Mouse (Mus musculus): ENCODE measurements at regions not wholly inside any gene's neighbourhood (a gene's known extent, or its start where the extent isn't known, plus 50 kb on each side); places are given as distances from the start of the nearest gene placed in this dataset.

DNA sequence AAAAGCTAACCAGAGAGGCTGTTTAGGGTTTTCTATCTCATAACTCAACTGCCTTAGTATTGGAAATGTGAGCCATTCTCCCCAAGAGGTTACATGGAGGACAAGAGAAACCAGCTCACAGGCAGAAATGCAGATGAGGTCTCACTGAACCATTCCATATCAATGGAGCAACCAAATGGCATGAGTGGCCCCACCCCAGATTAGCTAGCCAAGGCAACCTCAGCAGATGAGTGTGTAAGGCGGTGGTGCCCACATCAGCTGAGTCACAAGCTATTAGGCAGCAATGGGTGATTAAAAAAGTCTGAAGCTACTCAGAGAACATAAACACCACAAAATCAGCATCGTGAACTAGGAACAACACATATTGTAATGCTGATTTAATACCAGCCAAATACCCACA, 133.2 kb downstream of the Lpin1 start:
- no peak for DNase-seq (ENCODE audit: low spot score in 2 of 2)

DNA sequence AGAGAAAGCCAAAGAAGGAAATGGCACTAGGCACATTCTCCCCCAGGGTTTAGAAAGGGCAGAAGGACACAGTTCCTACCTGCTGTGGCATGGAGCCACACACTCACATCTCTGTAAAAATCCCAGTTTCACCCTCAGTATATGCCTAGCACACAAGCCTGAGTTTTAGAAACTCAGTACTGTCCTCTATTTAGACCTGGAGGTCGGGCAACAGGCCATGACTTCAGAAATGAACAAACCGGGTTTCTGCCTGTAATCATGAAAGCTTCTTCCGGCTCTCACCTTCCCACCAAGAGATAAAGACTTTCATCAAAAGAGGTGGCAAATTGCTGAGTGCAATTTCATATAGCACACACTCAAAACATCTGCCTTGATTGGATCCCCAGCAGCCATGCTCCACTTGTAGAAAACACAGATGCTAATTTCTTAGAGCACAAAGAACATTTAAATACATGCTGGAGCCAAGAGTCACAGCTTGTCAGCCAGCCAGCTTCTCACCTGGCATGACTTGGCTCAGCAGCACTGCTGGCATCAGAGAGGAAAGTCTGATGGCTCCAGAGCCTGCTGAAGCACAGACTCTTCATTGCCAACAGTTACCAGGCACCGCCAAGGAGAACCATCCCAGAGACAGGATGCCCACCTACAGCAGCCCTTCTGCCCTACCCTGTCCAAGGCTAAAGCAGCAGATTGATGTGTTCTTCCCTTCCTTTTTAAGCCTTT, 136.2 kb downstream of the Lpin1 start:
- peak; percentile 5 to 16 for DNase-seq (ENCODE audit: low spot score in 2 of 2)

DNA sequence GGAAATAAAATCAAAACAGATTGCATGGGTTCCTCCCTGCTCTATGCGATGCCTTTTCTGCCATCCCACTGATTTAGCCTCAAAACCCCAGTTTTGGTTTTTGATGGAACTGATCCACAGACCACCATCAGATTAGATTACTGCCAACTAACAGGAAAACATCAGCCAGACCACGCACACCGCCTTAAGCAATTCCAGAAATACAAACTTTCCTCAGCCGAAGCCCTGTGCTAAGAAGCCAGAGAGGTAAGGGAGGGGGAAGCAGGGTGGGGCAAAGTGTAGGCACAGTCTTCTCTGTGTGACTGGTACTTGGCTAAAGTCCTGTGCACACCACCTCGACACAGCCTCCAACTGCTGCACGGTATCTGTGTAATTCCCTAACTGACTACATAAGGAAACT, 153.3 kb downstream of the Lpin1 start:
- DNase-seq (ENCODE audit: low spot score in 2 of 2): no peak

DNA sequence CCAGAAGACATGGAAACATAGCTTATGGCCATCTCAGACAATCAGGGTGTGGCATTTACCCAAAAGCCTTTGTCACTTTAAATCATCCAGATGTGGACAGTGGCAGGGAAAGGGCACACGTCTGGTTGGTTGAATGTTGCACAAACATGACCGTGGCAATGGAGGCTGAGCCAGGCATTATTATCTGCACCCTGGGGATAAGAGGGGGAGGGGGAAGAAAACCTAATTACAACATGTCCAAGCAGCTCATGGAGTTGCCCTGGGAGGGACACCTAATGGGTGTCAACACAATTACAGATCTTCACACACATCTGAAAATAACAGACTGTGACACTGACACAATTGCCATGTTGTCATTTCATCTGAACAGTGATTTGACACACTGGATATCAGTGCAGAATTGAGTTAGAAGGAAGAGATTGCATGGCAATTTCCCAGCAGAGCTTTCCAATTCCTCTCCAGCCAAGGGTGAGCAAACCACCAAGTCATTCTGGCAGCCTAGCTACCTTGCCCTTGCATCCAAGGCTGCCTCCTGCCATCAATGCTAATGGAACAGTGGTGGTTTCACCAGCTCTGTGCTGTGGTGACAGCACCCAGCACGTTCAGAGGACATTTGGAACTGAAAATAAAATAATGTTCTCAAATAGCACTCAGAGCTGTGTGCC, 159.9 kb downstream of the Lpin1 start:
- DNase-seq (ENCODE audit: low spot score in 2 of 2): no peak

DNA sequence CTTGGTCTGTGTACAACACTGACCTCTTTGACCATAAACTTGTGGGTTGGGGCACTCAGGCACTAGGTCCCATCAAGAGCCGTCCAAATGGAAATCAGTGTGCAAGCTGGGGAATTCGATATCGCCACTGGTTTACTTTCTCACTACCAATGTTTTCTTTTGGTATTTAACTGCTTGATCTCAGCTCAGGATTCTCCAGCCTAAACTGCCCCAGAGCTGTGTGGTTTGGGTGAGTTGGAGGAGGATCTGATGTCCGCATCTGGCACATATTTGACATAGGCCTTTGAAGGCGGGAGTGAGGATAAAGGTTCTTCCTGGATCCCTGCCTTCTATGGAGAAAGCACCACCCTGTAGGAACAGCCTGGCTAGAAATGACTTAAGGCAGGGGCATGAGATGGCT, 172.0 kb downstream of the Lpin1 start:
- no peak for DNase-seq (ENCODE audit: low spot score in 2 of 2)

DNA sequence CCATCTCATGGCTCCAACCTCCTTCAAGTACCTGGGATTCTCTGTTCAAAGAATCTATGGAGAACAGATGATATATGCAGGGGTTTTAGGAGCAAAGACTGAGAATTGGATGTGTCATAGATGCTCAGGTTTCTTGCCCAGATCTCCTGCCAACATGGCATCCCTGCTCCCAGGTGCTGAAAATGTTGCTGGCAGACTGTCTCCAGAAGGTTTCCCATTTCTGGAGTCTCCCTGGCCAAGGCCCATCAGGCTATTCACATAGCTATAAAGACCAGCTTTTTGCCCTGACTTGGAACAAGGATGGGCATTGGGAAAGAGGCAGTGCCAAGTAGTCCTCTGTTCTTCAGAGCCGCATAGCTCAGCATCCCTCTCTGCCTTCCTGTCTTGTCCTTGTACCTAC, 173.8 kb downstream of the Lpin1 start:
- no peak for DNase-seq (ENCODE audit: low spot score in 2 of 2)

DNA sequence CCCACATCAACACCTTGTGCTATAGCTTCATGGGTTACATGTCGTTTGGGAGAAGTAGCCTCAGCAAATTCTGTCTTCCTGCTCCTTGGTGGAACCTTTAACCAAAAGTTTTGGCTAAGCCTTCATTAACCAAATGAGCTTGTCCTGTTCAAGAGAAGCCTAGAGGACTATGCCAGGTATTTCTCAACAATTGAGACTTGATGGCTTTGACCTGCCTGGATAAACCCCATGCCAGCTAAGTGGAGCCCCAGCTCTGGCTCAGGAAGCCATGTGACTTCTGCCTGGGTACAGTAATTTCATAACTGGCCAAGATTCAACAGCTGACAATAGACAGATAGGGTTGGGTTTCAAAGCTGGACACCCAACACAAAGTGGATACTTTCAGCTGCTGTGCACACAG, 174.5 kb downstream of the Lpin1 start:
- DNase-seq (ENCODE audit: low spot score in 2 of 2): no peak

DNA sequence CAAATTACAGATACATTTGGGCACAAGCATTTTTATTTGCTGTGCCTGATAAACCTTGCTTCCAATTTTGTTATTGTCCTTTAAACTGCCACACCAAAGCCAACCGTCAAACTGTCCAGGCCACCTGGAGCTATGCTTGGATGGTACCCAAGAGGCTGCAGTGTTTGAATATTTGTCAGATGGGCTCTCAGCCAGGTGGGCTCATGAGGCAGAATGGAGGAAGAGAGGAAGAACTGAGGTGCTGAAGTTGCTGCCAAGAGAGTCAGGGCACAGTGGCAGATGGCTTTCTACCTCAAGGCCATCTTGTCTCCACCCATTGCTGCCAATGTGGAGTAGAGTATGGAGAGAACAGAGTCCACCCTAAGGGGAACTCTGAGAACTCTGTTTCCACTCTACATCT, 176.0 kb downstream of the Lpin1 start:
- DNase-seq (ENCODE audit: low spot score in 2 of 2): no peak

DNA sequence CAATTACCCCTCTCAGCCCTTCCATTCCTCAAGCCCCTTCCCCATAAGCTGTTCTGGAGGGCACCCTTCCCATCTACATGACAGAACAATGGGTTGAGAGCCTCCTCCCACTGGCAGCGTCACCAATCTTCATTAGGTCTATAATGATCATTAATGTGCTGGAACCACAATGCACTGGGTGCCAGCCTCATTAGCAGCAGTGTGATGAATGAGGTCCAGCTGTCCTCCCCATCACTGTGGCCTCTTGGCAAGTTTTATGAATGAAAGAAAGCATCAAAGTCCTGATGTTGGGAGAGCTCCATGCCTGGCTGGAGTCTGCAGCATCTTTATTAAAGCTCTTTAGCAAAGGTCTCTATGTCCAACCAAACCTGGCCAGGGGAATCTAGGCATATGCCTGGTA, 176.5 kb downstream of the Lpin1 start:
- peak in 1 of 2 experiments; percentile 16 for DNase-seq (ENCODE audit: low spot score in 2 of 2)

DNA sequence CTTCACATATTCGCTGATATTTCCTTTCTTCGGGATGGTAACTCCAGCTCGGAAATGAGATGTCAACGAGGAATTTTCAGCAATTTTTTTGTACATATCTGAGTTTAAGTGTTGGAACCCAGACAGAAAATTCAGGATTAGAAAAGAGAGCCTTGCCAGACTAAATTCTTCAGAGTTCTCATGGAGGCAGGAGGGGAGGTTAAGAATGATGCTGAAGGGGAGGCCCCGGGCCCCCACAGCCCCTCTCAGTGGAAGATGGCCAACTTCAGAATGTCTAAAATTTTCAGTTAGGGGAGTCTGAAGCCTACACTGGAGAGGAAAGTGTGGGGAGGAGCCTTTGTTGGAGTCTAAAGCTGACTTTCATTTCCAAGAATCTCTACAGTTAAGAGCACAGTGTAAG, 184.8 kb downstream of the Lpin1 start:
- no peak for DNase-seq (ENCODE audit: low spot score in 2 of 2)

DNA sequence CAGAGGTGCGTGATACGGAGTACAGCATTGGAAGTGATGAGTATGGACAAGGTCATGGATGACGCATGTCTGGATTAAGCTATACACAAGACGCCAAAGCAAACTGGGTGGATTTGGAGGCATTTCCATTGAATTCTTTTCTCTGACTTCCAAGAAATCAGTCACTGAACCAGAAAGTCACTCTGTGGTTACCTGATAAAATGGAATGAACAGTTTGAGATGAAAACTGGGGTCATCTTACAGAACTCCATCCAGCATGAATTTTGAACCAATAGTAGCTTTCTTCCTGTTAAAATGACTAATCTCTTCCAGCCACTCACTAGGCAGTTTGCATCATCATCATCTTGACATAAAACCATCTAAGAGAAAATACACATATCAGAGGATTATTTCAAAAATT, 186.2 kb downstream of the Lpin1 start:
- DNase-seq (ENCODE audit: low spot score in 2 of 2): no peak

DNA sequence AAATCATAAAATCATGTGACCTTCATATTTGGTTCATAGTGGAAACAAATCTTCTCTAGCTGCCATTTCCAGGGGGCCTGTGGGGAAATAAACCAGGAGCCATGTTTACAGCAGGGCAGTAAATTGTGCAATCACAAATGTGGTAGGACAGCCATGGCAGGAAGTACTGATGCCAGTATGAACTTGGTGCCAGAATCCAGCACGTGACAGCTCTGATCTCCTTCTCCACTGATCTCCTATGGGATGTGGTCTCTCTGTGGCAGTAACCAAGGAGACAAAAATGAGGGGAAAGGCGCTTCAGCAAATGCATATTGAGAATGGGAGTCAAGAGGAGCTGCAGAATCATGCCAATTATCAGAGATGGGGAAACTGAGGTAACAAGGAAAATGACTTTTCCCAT, 215.0 kb downstream of the Lpin1 start:
- no peak for DNase-seq (ENCODE audit: low spot score in 2 of 2)

DNA sequence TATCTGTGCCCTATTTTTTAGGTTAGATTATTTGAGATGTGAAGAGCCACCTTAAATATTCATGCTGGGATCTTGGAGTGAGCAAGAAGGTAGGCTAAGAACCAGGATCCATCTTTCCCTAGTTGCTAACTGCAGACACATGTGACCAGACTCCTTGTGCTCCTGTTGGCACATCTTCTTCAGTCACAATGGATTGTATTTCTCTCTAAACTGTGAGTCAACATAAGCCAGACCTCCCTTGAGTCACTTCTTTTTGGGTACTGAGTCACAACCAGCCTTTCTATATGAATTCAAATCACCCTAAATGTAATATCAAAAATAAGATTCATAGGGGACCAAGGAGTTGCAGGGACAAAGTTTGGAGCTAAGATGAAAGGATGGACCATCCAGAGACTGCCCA, 217.9 kb downstream of the Lpin1 start:
- DNase-seq (ENCODE audit: low spot score in 2 of 2): no peak

DNA sequence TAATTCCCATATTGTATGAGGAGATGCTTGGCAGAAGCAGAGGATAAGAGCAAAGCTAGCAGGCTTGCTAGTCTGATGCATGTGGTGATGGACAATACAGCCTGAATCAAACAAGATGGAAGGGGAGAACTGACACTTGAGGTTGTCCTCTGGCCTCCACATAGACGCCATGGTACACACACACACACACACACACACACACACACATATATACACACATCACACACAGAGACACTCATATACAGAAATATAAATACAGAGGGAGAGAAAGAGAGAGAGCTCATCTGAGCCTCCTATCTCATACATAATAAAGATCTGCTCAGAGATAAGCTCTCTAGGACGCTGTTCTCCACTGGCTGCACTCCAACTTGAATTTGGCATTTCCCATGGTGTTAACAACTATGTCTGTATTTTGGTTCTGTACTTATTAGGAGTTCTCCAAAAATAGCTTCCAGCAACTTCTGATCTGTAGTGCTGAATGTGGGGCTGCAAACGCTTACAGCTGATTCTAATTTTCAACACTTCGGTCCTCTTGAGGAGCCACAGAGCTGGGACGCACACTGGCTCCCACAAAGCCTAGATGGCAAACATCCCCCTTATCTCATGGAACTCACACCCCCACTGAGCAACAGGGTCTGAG, 219.0 kb downstream of the Lpin1 start:
- peak; percentile 25 to 72 for DNase-seq (ENCODE audit: low spot score in 2 of 2)

DNA sequence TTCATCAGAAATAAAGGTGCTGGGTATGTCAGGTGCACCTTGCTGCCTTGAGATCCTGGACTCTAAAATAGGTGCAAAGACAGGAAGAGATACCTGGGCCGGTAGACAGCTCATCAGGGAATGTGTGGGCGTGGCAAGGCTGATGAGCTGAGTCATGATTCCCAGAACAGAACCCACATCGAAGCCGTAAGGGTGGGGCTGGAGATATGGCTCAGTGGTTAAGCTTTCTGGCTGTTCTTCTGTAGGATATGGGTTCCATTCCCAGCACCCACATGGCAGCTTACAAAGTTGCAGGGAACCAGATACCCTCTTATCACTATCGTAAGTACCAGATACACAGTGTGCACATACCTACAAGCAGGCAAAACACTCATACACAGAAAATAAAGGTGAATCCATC, 219.6 kb downstream of the Lpin1 start:
- no peak for DNase-seq (ENCODE audit: low spot score in 2 of 2)

DNA sequence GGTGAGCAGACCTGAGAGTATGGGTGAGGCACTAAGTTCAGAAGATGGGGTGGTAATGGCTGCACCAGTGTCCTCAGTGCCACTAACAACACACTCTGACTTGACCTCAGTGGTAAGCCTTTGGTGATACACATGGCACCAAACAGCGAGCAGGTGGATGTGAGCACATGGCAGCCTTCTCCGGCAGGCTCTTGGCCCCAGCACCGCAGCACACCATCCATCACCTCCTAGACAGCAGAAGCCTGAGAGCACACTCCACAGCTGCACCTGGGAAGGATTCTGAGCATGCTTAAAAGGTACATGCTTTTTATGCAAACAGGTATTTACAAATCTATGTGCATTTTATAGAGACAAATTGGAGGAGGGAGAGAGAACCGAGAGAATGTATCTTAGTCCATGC, 223.7 kb downstream of the Lpin1 start:
- no peak for DNase-seq (ENCODE audit: low spot score in 2 of 2)

DNA sequence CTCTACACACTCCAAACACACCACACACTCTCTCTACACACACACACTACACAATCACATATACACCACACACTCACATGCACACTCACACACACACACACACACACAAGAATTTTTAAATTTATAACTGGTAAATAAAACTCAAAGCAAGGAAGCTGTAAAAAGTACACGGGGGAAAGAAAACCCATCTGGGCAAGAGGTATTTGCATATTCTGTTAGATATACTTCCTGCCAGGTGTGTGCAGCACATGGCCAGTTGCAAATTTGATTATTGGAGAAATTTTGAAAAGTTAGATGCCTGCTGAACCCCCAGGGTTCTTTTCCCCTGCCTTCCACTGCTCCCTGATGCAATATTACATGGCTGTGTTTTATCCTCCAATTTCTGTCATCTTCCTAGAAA, 226.4 kb downstream of the Lpin1 start:
- no peak for DNase-seq (ENCODE audit: low spot score in 2 of 2)

DNA sequence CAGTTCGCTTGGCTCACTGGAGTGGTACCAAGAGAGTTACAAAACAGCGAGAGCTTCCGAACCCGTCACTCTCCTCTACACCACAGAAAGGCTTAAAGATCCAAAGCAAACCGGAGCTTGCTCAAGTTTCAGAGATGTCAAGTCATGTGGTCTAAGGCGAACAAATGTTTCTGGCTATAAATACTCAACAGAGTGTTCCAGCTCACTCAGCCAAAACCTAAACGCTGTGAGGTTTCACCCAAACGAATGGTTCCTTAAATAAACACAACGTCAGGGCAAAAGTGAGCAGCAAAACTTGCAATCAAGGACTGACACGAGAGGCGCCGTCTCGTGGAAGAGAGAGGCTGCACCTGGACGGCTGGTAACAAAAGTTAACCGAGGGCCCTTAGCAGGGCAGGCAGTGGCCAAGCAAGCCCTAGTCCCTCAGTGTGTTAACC, 227.2 kb downstream of the Lpin1 start:
- peak; percentile 13 for DNase-seq (ENCODE audit: low spot score in 2 of 2)

DNA sequence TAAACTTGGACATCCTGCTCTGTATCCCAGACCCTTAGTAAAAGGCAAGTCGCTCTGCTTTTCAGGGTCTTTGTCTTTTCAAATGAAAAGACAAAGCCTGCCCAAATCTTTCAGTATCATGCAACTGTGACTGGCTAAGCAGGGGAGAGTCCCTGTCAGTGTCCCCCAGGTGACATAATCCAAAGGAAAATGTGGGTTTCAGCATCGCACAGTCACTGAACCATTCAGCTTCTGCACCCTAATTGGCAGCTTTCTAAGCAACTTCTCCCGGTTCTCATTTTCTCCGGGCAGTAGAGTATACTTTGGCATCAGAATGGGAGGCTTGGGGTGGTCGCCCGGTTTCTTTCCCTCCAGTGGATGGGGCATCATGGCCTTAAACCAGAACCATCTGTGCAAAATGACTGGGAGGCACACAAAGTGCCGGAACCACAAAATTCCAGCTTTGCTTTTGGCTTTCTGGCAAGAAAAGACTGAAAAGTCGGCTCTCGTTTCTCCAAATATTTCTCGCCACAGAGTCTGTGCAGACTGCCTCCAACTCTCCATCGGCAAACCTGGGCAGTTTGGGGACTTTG, 228.3 kb downstream of the Lpin1 start:
- no peak for DNase-seq (ENCODE audit: low spot score in 2 of 2)

DNA sequence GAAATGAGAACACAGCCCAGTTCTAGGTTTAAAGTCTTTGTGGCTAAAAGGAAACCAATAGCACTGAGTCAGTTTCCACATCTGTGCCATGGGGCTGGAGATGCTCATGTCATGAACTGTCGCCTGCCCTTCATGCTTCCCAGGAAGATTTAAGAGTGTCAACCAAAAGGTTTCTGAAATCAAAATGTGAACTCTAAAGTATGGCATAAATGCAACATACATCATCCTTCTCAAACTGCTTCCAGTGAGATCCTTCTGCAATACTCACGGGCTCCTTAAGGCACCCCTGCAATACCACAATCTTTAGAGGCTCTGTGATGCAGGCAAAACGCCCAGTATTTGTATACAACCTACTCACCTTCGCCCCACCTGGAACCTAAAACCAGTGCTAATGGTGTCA, 229.7 kb downstream of the Lpin1 start:
- no peak for DNase-seq (ENCODE audit: low spot score in 2 of 2)

DNA sequence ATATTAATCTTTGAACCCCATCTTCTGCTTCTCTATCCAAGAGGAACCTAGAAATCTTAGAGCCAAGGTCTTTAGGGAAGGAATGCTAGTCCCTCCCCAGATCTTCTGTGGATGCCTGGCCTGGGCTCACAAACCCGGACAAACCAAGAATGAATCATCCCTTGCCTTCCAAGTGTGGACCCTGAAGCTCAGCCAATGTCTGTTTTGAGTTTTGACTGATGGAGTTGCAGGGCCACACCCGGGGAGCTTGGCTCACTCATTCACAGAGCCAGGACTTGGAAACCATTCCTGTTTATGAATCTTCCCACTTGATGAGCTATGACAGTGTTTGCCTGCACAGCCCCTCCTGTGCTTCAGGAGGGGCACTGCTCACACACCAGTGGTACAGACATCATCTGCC, 230.4 kb downstream of the Lpin1 start:
- DNase-seq (ENCODE audit: low spot score in 2 of 2): no peak

DNA sequence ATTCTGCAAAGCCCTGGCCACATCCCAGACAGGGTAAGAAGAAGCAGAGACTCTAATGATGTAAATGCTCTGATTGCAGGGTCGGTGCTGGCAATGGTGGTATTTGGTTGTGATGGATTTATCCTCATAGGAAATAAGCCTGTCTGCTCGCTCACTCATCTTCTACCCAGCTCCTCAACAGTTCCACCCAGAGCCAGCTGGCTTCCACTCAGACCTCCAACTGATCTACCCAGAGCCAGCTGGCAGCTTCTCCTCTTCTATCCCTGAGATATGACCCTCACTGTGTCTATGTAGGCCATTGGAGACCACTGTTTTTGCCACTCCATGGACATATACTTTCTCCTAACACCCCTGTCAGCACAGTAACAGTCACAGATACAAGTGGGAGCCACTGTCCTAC, 231.4 kb downstream of the Lpin1 start:
- no peak for DNase-seq (ENCODE audit: low spot score in 2 of 2)

DNA sequence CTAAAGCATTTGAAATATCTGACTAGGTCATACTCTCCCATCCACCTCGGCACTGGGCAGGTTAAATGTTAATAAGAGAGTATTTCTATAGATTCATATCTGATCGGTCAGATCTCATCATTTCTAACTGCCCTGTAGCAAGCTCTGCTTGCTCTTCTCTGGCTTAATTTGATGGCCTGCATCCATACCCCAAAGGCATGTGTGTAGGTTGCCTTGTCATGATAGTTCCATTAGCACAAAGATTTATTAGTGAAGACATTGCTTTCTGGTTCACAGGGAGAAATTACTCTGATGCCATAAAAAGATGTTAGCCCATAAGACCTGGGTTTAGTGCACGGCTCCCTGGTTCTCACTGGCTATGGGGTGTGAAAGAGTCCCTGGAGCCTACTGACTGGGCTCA, 232.3 kb downstream of the Lpin1 start:
- DNase-seq (ENCODE audit: low spot score in 2 of 2): no peak

Measured in frontal cortex, postnatal 36 days (tissue).